Mouse (Mus musculus) forelimb bud, embryonic 11.5 days (tissue): ENCODE results near the gene Prg3.

ENCODE experiments used
- DNase-seq: peaks from one replicate; pipeline ENCODE4 v3.0.0-alpha.2; 2012; ENCODE audit warnings: low read depth, low spot score

The Prg3 gene

GRCm38 (mm10) chr2:85038336-85038735 is 50.3 kb downstream of the Prg3 start:
- DNase-seq, result no peak
